Mouse (Mus musculus): ENCODE measurements around the gene Hic1. TPM values are rescaled to one million over a fixed set of nuclear protein-coding genes. Genes with fewer than 3 reads are reported as not detected.

Hic1 gene
- polyA plus RNA-seq, 1 experiment from 2014 or later, result 14.5 TPM

DNA sequence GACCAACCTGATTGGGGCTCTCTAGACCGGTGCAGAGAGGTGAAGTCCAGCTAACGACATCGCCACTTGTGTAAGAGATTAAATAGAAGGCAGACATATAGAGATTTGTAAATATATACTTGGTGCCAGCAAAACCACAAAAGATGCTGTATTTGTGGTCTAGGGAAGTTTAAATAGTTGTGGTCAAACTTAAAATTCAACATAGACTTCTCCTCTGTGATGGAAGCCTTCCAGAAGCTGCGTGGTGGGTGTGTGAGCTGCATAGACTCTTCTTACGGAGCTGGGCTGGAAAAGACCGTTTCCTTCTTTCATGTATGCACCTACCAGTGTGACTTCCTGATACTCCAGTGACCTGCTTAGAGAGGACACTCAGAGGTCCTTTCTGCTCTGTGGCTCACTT is 52.9 kb downstream of the Hic1 start:
- no peak overlapping the region for H3K4me3 ChIP-seq (ENCODE audit: low read depth, low read length)
- WGBS, result 88% methylated on average over 6 of the region's 6 CpGs
- H3K36me3 ChIP-seq (ENCODE audit: control insufficient read depth, insufficient read depth, low read length), result no peaks in the 10 kb centered on the region
- no peak overlapping the region for H3K27ac ChIP-seq (ENCODE audit: low read depth)
- H3K9ac ChIP-seq (ENCODE audit: low read length), result no peak overlapping the region
- no peaks in the 10 kb centered on the region for H3K9me3 ChIP-seq (ENCODE audit: control insufficient read depth, low read length)
- H3K27me3 ChIP-seq (replicated peaks; ENCODE audit: control insufficient read depth, insufficient read depth, low read length), result no peaks in the 10 kb centered on the region
- ATAC-seq (replicated peaks; ENCODE audit: low FRiP score, low TSS enrichment, low read depth) (no peak), DNase-seq (ENCODE audit: low spot score) (no peak)
- no peak overlapping the region for H3K4me2 ChIP-seq (ENCODE audit: low read length)
- H3K4me1 ChIP-seq (replicated peaks; ENCODE audit: control insufficient read depth, insufficient read depth, low read length), result no peaks in the 10 kb centered on the region

MicroRNAs encoded within 50 kb of the gene (microRNA counts, 519-probe panel; counts per million panel counts)
- 3,609 counts per million, percentile 49 among the panel's probes with 10 or more counts for microRNA mmu-miR-132
- microRNA mmu-miR-212, result not detected

Small RNA genes within 50 kb of the gene (microRNA-seq; reads per million reads assigned to microRNA genes)
- 270 reads per million, percentile 68 among the genes with 10 or more reads in this experiment for gene Mir132
- 39.6 reads per million, percentile 51 among the genes with 10 or more reads in this experiment for gene Mir212

Other genes with a start within 250 kb of the Hic1 start
- 15.3 and 15.7 TPM in 2 replicates for gene Smg6, start 243.7 kb downstream of the Hic1 start, polyA plus RNA-seq (2014; fragmentation: Nextera tagmentation; extraction: Ambion mirVana)
- gene Srr, start 243.6 kb downstream of the Hic1 start, polyA plus RNA-seq (2014; fragmentation: Nextera tagmentation; extraction: Ambion mirVana), result 17.2 and 19.6 TPM in 2 replicates
- gene Ovca2, start 9.3 kb upstream of the Hic1 start, polyA plus RNA-seq (2014; fragmentation: Nextera tagmentation; extraction: Ambion mirVana), result 29.9 and 32.2 TPM in 2 replicates
- gene Dph1, start 21.7 kb upstream of the Hic1 start, polyA plus RNA-seq (2014; fragmentation: Nextera tagmentation; extraction: Ambion mirVana), result 27.9 and 31.5 TPM in 2 replicates
- 1.6 and 2.0 TPM in 2 replicates for gene Rtn4rl1, start 24.3 kb upstream of the Hic1 start, polyA plus RNA-seq (2014; fragmentation: Nextera tagmentation; extraction: Ambion mirVana)
- gene Rpa1, start 178.8 kb upstream of the Hic1 start, polyA plus RNA-seq (2014; fragmentation: Nextera tagmentation; extraction: Ambion mirVana), result 103 and 116 TPM in 2 replicates
- 11.6 and 12.5 TPM in 2 replicates for gene Smyd4, start 178.9 kb upstream of the Hic1 start, polyA plus RNA-seq (2014; fragmentation: Nextera tagmentation; extraction: Ambion mirVana)

Measured in intestine, embryonic 14.5 days (tissue).